Mouse (Mus musculus) lung, embryonic 14.5 days (tissue): ENCODE results near the gene Sh3gl1. TPM values are rescaled to one million over a fixed set of nuclear protein-coding genes. Genes with fewer than 3 reads are reported as not detected.

Experiments
- ATAC-seq: fragments of 200-750 bp; cut with Nextera tagmentation; 2 replicates; pipeline ENCODE4 v1.8.0; 2017; ENCODE audit warnings: mild to moderate bottlenecking, moderate TSS enrichment, moderate library complexity; ENCODE audit not compliant: insufficient read depth
- DNase-seq: peaks from one replicate; pipeline ENCODE4 v3.0.0-alpha.2; 2015
- H3K27ac ChIP-seq: fragments of 300-500 bp; sonication (generic); 2 replicates; pipeline ENCODE4 v1.5.1; 2014; ENCODE audit warnings: low read depth, mild to moderate bottlenecking, moderate library complexity
- H3K27me3 ChIP-seq: fragments of 300-500 bp; sonication (generic); 2 replicates; pipeline ENCODE4 v1.6.1; 2014; ENCODE audit warnings: low read length, control low read depth; ENCODE audit not compliant: insufficient read depth
- H3K36me3 ChIP-seq: fragments of 300-500 bp; sonication (generic); 2 replicates; pipeline ENCODE4 v1.6.1; 2014; ENCODE audit warnings: control low read depth; ENCODE audit not compliant: insufficient read depth
- H3K4me1 ChIP-seq: fragments of 300-500 bp; sonication (generic); 2 replicates; pipeline ENCODE4 v1.6.1; 2014; ENCODE audit warnings: antibody characterized with exemption, control low read depth; ENCODE audit not compliant: insufficient read depth
- H3K4me2 ChIP-seq: fragments of 300-500 bp; sonication (generic); 2 replicates; pipeline ENCODE4 v1.6.1; 2014; ENCODE audit warnings: mild to moderate bottlenecking
- H3K4me3 ChIP-seq: fragments of 300-500 bp; sonication (generic); 2 replicates; pipeline ENCODE4 v1.5.1; 2014; ENCODE audit warnings: low read depth, low read length
- H3K9ac ChIP-seq: fragments of 300-500 bp; sonication (generic); 2 replicates; pipeline ENCODE4 v1.6.1; 2014
- H3K9me3 ChIP-seq: fragments of 300-500 bp; sonication (generic); 2 replicates; pipeline ENCODE4 v1.6.1; 2016; ENCODE audit warnings: low read depth, low read length, control low read depth
- CTCF ChIP-seq: IDR thresholded peaks from 2 replicates; pipeline ENCODE4 v1.5.1; 2016; ENCODE audit warnings: antibody characterized with exemption, low read depth
- WGBS: fragments of 180-500 bp; shearing (Covaris S2); extraction: QIAGEN DNeasy Blood & Tissue Kit; methylation state at CpG from one replicate; pipeline ENCODE4 v1.1.7; 2014; 5-methylcytosine and 5-hydroxymethylcytosine counted together
- polyA plus RNA-seq: library from polyadenylated mRNA; unstranded; fragments of >200 nt; fragmentation: Nextera tagmentation; extraction: Ambion mirVana; gene quantifications from 2 replicates; pipeline ENCODE4 v1.2.1, GENCODE M21; 2014

Gene Sh3gl1
- polyA plus RNA-seq, 1 experiment from 2014 or later, result 160 TPM

DNA sequence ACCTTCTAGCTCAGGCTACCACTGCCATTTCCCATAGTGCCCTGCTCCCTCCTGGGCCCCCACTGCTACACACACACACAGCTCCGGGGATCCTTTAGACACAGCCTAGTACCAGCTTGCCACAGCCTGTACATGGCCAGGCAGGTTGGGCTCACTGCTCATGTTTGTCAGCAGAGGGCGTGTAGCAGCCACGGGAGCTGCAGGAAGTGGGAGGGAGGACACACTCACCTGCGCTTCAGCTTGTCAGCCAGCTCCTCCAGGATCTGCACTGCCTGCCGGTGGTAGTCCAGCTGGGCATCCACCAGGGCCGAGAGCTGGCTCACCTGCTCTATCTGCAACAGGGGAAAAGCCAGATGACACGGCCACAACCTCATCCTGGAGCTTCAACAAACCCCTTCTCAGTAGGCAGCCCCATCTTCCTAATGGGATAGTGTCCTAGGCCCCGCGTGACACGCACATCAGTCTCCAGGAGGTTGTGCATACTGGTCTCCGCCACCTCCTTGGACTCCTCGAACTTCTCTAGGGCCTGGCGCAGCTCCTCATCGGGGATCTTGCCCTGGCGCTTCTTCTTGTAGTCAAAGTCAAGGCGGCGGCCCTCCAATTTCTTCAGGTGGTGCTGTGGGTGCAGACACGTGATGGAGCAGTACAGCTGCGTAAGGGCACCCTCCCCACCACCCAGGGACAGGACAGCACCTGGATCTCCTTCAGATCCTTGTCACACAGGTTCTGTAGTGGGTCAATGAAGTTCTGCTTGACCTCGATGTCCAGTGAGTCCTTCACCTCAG, 17.9 kb downstream of the Sh3gl1 start:
- Histone ChIP-seq H3K4me1 (no peaks in the 10 kb centered on the region), H3K4me3 (no peak overlapping the region), H3K27ac (no peak overlapping the region), H3K36me3 (peaks cover 72% of the 10 kb centered on the region), H3K27me3 (no peaks in the 10 kb centered on the region), H3K4me2 (no peak overlapping the region), H3K9me3 (no peaks in the 10 kb centered on the region), H3K9ac (no peak overlapping the region)
- peak; percentile 43 for DNase-seq
- peak; percentile 59 for TF ChIP-seq CTCF
- ATAC-seq, result peak; percentile 25
- WGBS, result 66% methylated on average over 20 of the region's 20 CpGs

DNA sequence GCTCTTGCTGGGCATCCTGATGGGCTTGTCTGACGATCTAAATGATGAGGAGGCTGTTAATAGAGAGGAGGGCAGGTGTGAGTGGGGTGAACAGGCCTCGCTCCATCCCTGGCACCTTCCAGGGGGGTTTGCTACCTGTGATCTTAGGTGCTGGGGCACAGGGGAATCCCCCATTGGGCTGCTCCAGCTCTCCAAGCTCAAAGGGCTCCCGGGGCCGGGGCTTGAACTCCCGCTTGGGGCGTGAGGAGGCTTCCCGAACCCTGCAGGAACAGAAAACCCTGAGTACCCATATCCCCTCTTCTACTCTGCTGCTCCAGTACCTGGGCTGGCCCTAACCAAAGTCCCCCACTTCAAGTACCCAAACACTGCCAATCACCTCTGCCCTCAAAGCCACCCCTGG, 18.6 kb downstream of the Sh3gl1 start:
- no peak overlapping the region for H3K27ac ChIP-seq
- no peaks in the 10 kb centered on the region for H3K27me3 ChIP-seq
- H3K4me1 ChIP-seq, result no peaks in the 10 kb centered on the region
- no peaks in the 10 kb centered on the region for H3K9me3 ChIP-seq
- no peak for TF ChIP-seq CTCF
- DNase-seq (no peak), ATAC-seq (no peak)
- no peak overlapping the region for H3K4me2 ChIP-seq
- WGBS, result 84% methylated on average over 7 of the region's 7 CpGs
- no peak overlapping the region for H3K9ac ChIP-seq
- H3K4me3 ChIP-seq, result no peak overlapping the region
- peaks cover 78% of the 10 kb centered on the region for H3K36me3 ChIP-seq

DNA sequence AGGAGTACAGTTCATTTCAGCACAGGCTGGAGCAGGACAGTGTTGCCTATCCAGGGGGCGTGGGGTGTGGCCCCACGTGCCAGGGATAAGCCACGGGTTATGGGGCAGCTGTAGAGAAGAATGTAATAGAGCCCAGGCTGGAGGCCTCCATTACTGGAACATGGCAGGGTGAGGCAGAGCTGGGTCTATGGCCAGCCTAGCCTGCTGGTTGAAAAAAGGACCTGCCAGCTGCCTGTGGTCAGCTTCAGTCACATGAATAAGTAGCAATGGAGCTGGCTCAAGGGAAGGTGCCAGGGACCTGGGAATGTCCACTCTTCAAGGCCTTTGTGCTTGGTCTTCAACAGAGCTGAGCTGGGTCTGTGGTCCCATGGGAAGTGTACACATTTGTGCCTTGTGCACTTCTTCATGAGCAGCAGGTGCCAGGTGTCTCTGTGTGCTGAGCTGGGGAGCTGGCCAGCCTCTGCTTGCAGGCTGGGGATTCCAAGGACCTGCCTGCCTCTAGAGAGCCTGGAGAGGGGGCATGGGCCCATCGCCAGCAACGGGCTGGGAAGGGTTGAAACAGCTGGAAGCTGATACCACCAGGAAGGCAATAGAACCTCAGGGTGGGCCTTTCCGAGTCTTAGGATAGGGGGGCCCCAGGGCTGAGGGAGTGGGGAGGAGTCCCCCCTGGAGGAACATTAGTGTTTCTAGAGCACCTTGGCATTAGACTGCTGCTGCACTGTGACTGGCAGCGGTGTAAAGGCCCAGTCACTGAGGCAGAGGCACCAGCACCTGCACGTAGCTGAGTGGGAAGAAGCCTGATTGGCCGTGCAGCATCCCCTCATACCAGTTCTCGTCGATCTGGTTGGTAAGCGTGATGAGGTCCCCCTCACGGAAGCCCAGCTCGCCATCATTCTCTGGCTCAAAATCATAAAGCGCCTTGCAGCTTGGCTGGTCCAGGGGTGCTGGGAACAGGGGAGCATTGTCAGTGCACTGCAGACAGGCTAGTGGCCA, 19.3 kb downstream of the Sh3gl1 start:
- no peaks in the 10 kb centered on the region for H3K9me3 ChIP-seq
- no peaks in the 10 kb centered on the region for H3K27me3 ChIP-seq
- ATAC-seq (no peak), DNase-seq (no peak)
- H3K4me3 ChIP-seq, result no peak overlapping the region
- no peaks in the 10 kb centered on the region for H3K4me1 ChIP-seq
- WGBS, result 79% methylated on average over 15 of the region's 15 CpGs
- H3K4me2 ChIP-seq, result no peak overlapping the region
- no peak overlapping the region for H3K9ac ChIP-seq
- H3K27ac ChIP-seq, result no peak overlapping the region
- peaks cover 77% of the 10 kb centered on the region for H3K36me3 ChIP-seq
- TF ChIP-seq CTCF, result no peak

DNA sequence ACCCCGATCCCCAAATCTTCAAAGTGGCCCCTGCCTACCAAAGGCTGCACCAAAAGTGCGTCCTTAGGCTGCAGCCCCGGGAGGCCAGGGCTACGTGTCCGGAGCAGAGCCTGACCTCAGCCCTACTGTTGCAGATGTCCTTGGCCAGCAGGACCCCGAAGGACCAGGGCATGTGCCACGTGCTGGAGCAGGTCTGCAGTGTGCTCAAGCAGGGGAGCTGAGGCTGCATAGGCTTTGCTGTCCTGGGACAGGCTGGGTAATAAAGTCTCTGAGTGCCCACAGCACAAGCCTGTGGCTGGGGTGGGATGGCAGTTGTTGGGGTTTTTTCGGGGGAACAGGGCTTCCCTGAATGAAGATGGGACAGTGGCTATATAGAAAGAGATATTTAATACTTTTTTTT, 20.1 kb downstream of the Sh3gl1 start:
- Histone ChIP-seq H3K4me1 (no peaks in the 10 kb centered on the region), H3K4me2 (no peak overlapping the region), H3K27me3 (no peaks in the 10 kb centered on the region), H3K9ac (no peak overlapping the region), H3K36me3 (peaks cover 84% of the 10 kb centered on the region), H3K9me3 (no peaks in the 10 kb centered on the region), H3K4me3 (no peak overlapping the region), H3K27ac (no peak overlapping the region)
- ATAC-seq, result no peak
- TF ChIP-seq CTCF, result no peak
- DNase-seq, result no peak
- WGBS, result 87% methylated on average over 8 of the region's 8 CpGs

DNA sequence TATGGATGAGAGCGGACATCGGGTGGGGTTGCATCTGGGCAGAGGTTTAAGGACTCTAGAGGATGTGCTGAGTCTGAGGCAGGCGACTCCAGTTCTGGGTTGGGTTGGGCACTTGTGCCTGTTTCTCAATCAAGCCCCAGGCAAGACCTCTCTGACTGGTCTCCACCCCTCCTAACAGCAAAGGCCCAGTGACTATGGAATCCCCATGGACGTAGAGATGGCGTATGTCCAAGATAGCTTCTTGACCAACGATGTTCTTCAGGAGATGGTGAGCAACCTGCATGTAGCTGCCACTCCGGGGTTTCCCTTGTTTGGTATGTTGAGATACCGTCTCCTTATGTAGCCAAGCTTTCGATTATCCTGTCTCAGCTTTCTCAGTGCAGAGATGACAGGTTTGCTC, 21.1 kb downstream of the Sh3gl1 start:
- H3K27me3 ChIP-seq, result no peaks in the 10 kb centered on the region
- H3K27ac ChIP-seq, result no peak overlapping the region
- no peak for TF ChIP-seq CTCF
- no peak overlapping the region for H3K4me3 ChIP-seq
- H3K36me3 ChIP-seq, result peaks cover 83% of the 10 kb centered on the region
- H3K9me3 ChIP-seq, result no peaks in the 10 kb centered on the region
- 91% methylated on average over 9 of the region's 9 CpGs for WGBS
- DNase-seq (no peak), ATAC-seq (no peak)
- no peak overlapping the region for H3K4me2 ChIP-seq
- 0 out of 2 replicates have a peak, but pooled peaks cover 3% of the 10 kb centered on the region for H3K4me1 ChIP-seq
- H3K9ac ChIP-seq, result no peak overlapping the region

DNA sequence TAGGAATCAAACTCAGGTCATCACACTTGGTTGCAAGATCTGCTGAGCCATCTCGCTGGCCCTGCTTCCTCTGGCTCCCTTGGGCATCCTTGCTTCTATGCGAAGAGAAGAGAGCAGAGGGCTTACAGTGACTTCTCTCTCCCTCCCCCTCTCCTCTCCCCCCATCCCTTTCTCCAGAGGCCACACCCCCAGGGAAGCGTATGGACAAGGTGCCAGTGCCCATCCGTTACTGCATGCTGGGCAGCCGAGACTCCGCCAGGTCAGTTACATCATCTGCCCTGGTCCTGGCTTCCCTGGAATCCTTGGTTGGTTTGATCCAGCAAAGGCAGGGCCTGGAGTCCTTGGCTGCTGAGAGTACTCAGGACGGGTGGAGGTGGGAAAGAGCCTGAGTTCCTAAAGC, 25.0 kb downstream of the Sh3gl1 start:
- Histone ChIP-seq H3K27ac (no peak overlapping the region), H3K9me3 (no peaks in the 10 kb centered on the region), H3K4me1 (0 out of 2 replicates have a peak, but pooled peaks cover 13% of the 10 kb centered on the region), H3K27me3 (no peaks in the 10 kb centered on the region), H3K36me3 (peaks cover 44% of the 10 kb centered on the region), H3K4me2 (no peak overlapping the region), H3K9ac (no peak overlapping the region), H3K4me3 (no peak overlapping the region)
- DNase-seq (no peak), ATAC-seq (no peak)
- TF ChIP-seq CTCF, result no peak
- 88% methylated on average over 7 of the region's 7 CpGs for WGBS

DNA sequence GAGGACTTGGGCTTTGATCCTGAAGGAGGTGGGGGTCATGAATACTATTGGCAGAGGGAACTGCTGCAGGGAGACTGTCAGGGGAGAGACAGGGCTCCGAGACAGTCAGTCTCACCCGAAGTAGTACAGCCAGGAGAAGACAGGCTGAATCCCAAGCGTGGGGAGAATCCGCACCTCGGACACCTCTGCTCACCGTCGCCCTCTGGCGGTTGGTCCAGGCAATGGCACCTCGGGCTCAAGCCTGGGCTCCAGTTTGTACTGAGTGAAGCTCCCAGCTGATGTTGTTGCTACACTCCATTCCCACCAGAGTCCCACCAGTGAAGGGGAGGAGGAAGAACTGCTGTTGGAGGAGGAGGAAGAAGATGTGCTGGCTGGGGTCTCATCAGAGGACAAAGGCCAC, 25.8 kb downstream of the Sh3gl1 start:
- Histone ChIP-seq H3K27ac (no peak overlapping the region), H3K4me3 (peak overlapping the region; percentile 80; the same call in 1 of the 2 replicates), H3K9me3 (no peaks in the 10 kb centered on the region), H3K4me2 (peak overlapping the region; percentile 100), H3K36me3 (peaks cover 37% of the 10 kb centered on the region), H3K4me1 (0 out of 2 replicates have a peak, but pooled peaks cover 13% of the 10 kb centered on the region), H3K27me3 (0 out of 2 replicates have a peak, but pooled peaks cover 2% of the 10 kb centered on the region), H3K9ac (peak overlapping the region; percentile 68; the same call in 1 of the 2 replicates)
- DNase-seq (peak; percentile 81), ATAC-seq (no peak)
- TF ChIP-seq CTCF, result peak; percentile 98
- 11% methylated on average over 9 of the region's 9 CpGs for WGBS
